ENCODE assay signal across 11 mouse cellular contexts in genomic region chr5:125964039-125964438, GRCm38 (mm10).
DNase-seq lines count a peak whose midpoint lies in the region; ATAC-seq and TF ChIP-seq lines count a peak whose summit lies in the region.
"Had no signal": no experiment of that assay in that cellular context is flagged by ENCODE, and none has a peak within 500 bp of the region (broad histone marks: within the 10 kb centered on the region; RNA-seq: fewer than 3 reads in every experiment).

No protein-coding gene starts in this region.

- H3K4me2 ChIP-seq in limb, embryonic 11.5 days (ENCODE audit: low read depth, severe bottlenecking): no peak overlapping the region
- H3K4me2 ChIP-seq: midbrain, embryonic 11.5 days; stomach, embryonic 15.5 days had no signal

- H3K27me3 ChIP-seq in limb, embryonic 11.5 days (ENCODE audit: control insufficient read depth, insufficient read depth, low read length): no peaks in the 10 kb centered on the region
- H3K27me3 ChIP-seq: stomach, embryonic 15.5 days had no signal

- no peak for ATAC-seq in limb, embryonic 11.5 days (ENCODE audit: insufficient number of reproducible peaks, low FRiP score, low TSS enrichment, low read depth)

- no peak overlapping the region for H3K4me3 ChIP-seq in lung, adult 2 months (replicated peaks; ENCODE audit: extremely low read depth, low read depth, low read length)
- H3K4me3 ChIP-seq in limb, embryonic 11.5 days (ENCODE audit: low read depth, low read length): no peak overlapping the region
- H3K4me3 ChIP-seq: erythroblast, embryonic 14.5 days; stomach, embryonic 15.5 days had no signal

- no peaks in the 10 kb centered on the region for H3K36me3 ChIP-seq in limb, embryonic 11.5 days (ENCODE audit: control insufficient read depth, insufficient read depth, low read length)
- H3K36me3 ChIP-seq: stomach, embryonic 15.5 days had no signal

- no peak overlapping the region for H3K27ac ChIP-seq in limb, embryonic 11.5 days (replicated peaks; ENCODE audit: low read depth, low read length)
- H3K27ac ChIP-seq: stomach, embryonic 15.5 days had no signal

- no peaks in the 10 kb centered on the region for H3K9me3 ChIP-seq in limb, embryonic 11.5 days (ENCODE audit: control insufficient read depth, low read length)
- H3K9me3 ChIP-seq: stomach, embryonic 15.5 days had no signal

- H3K9ac ChIP-seq in limb, embryonic 11.5 days (ENCODE audit: low read length): no peak overlapping the region
- H3K9ac ChIP-seq: stomach, embryonic 15.5 days had no signal

- 67% methylated on average over 8 of the region's 8 CpGs for WGBS in lung, adult 2 months
- WGBS in limb, embryonic 11.5 days: 68% methylated on average over 8 of the region's 8 CpGs

- H3K4me1 ChIP-seq in lung, adult 2 months (ENCODE audit: control insufficient read depth, insufficient read depth, low read length): no peaks in the 10 kb centered on the region
- H3K4me1 ChIP-seq in limb, embryonic 11.5 days (ENCODE audit: control insufficient read depth, insufficient read depth, low read length): no peaks in the 10 kb centered on the region
- H3K4me1 ChIP-seq: stomach, embryonic 15.5 days had no signal

- peak; percentile 1 for DNase-seq in cerebellum, adult 11 months
- no peak for DNase-seq in cerebellum, adult 9-11 months
- DNase-seq in lung, adult 2 months: peak; percentile 2
- DNase-seq in lung, postnatal 25 days (ENCODE audit: low spot score): no peak
- DNase-seq in ZHBTc4 (ENCODE audit: low read depth, low spot score): peak; percentile 77
- DNase-seq in limb, embryonic 11.5 days (ENCODE audit: low spot score): peak; percentile 41
- DNase-seq in ovary, adult 18-20 months (ENCODE audit: low spot score): no peak
- DNase-seq in left cerebral cortex, adult 18-20 months (ENCODE audit: low spot score in 2 of 2): no peak

- peak; percentile 23; the same call in 1 of the 2 replicates for TF ChIP-seq CTCF in lung, adult 2 months (IDR thresholded peaks at IDR 0.05; ENCODE audit: insufficient read depth, low read length)

- no peak for TF ChIP-seq POLR2A in lung, adult 2 months (IDR thresholded peaks at IDR 0.05; ENCODE audit: borderline replicate concordance, extremely low read depth, low read depth, low read length)

Comparison
In these comparisons a context has a peak if more than half of its experiments do, and no peak if none do; other contexts are left out.
1. DNase-seq: peak in cerebellum, adult 11 months (single experiment), lung, adult 2 months (single experiment), ZHBTc4 (single experiment) and limb, embryonic 11.5 days (single experiment); none in cerebellum, adult 9-11 months (single experiment), lung, postnatal 25 days (single experiment), ovary, adult 18-20 months (single experiment) and left cerebral cortex, adult 18-20 months (0 of 2).